Mouse (Mus musculus) MEL (cell line): Measurements from ENCODE around the gene Hsf4. TPM values are rescaled to one million over a fixed set of nuclear protein-coding genes. Genes with fewer than 3 reads are reported as not detected.

ENCODE experiments used
- DNase-seq: peaks from one replicate; pipeline ENCODE4 v3.0.0; 2011; ENCODE audit warnings: low read depth, low spot score
- H3K27ac ChIP-seq: 2 replicates; pipeline ENCODE4 v1.5.1; 2012; ENCODE audit warnings: low read depth, mild to moderate bottlenecking, control low read depth, low read length, moderate library complexity; ENCODE audit not compliant: control insufficient read depth
- H3K27me3 ChIP-seq, 2 experiments: fragments of 150-350 bp in 1 of 2; sonication (generic) in 1 of 2; 2 replicates each; pipeline ENCODE4 v1.6.1; 2012; ENCODE audit warnings: low read length in 2 of 2, mild to moderate bottlenecking in 2 of 2, improper control_type of control experiment in 1 of 2, moderate library complexity in 1 of 2; ENCODE audit not compliant: insufficient read depth in 2 of 2, control insufficient read depth in 1 of 2
- H3K36me3 ChIP-seq, 2 experiments: 2 replicates each; pipeline ENCODE4 v1.6.1; 2012 to 2014; ENCODE audit warnings: low read length in 2 of 2, improper control_type of control experiment in 1 of 2, inconsistent platforms in 1 of 2, mild to moderate bottlenecking in 1 of 2; ENCODE audit not compliant: insufficient read depth in 2 of 2, control insufficient read depth in 1 of 2
- H3K4me1 ChIP-seq, 2 experiments: fragments of 150-350 bp in 1 of 2; sonication (generic) in 1 of 2; 2 replicates each; pipeline ENCODE4 v1.6.1; 2012; ENCODE audit warnings: low read length in 2 of 2, improper control_type of control experiment in 1 of 2, mild to moderate bottlenecking in 1 of 2; ENCODE audit not compliant: insufficient read depth in 2 of 2, control insufficient read depth in 1 of 2
- H3K4me3 ChIP-seq, 2 experiments: fragments of 150-350 bp in 1 of 2; sonication (generic) in 1 of 2; 2 replicates each; pipeline ENCODE4 v1.5.1; 2012; ENCODE audit warnings: low read depth in 2 of 2, low read length in 2 of 2, mild to moderate bottlenecking in 2 of 2, moderate library complexity in 2 of 2, control low read depth in 1 of 2, improper control_type of control experiment in 1 of 2; ENCODE audit not compliant: control insufficient read depth in 1 of 2, insufficient read depth in 1 of 2
- H3K79me2 ChIP-seq: 2 replicates; pipeline ENCODE4 v1.6.1; 2012; ENCODE audit warnings: mild to moderate bottlenecking, low read length, moderate library complexity; ENCODE audit not compliant: control insufficient read depth, poor library complexity, insufficient read depth
- H3K9ac ChIP-seq: 2 replicates; pipeline ENCODE4 v1.6.1; 2012; ENCODE audit warnings: low read depth, mild to moderate bottlenecking, control low read depth, low read length, moderate library complexity; ENCODE audit not compliant: control insufficient read depth, poor library complexity, severe bottlenecking
- H3K9me3 ChIP-seq: fragments of 150-350 bp; sonication (generic); replicated peaks from 2 replicates; pipeline ENCODE4 v1.6.1; 2012; ENCODE audit warnings: mild to moderate bottlenecking, low read length, improper control_type of control experiment, moderate library complexity; ENCODE audit not compliant: insufficient read depth
- CTCF ChIP-seq, 3 experiments: IDR thresholded peaks in 2 of 3; conservative IDR thresholded peaks in 1 of 3; 2 replicates each; pipeline ENCODE4 v1.5.1; 2011 to 2012; ENCODE audit warnings: low read length in 3 of 3, low read depth in 2 of 3, mild to moderate bottlenecking in 2 of 3, improper control_type of control experiment in 1 of 3, inconsistent platforms in 1 of 3, mixed read lengths in 1 of 3, moderate library complexity in 1 of 3; ENCODE audit not compliant: control insufficient read depth in 1 of 3, insufficient read depth in 1 of 3, poor library complexity in 1 of 3, severe bottlenecking in 1 of 3
- EP300 ChIP-seq, 2 experiments: IDR thresholded peaks; 2 replicates each; pipeline ENCODE4 v1.6.1; 2011; ENCODE audit warnings: improper control_type of control experiment in 2 of 2, low read length in 2 of 2, low read depth in 1 of 2, mild to moderate bottlenecking in 1 of 2
- ETS1 ChIP-seq: IDR thresholded peaks from 2 replicates; pipeline ENCODE4 v1.6.1; 2012; ENCODE audit warnings: low read depth, mild to moderate bottlenecking, inconsistent platforms, low read length, improper control_type of control experiment, moderate library complexity
- MAZ ChIP-seq: IDR thresholded peaks from 2 replicates; pipeline ENCODE4 v1.6.1; 2012; ENCODE audit warnings: low read depth, mild to moderate bottlenecking, inconsistent platforms, low read length, improper control_type of control experiment
- RAD21 ChIP-seq: IDR thresholded peaks from 2 replicates; pipeline ENCODE4 v1.6.1; 2011; ENCODE audit warnings: mild to moderate bottlenecking, low read depth, low read length, improper control_type of control experiment
- SIN3A ChIP-seq: IDR thresholded peaks from 2 replicates; pipeline ENCODE4 v1.6.1; 2012; ENCODE audit warnings: low read length, improper control_type of control experiment, inconsistent platforms
- SMC3 ChIP-seq: IDR thresholded peaks from 2 replicates; pipeline ENCODE4 v1.6.1; 2011; ENCODE audit warnings: low read depth, low read length, improper control_type of control experiment
- TCF12 ChIP-seq: IDR thresholded peaks from 2 replicates; pipeline ENCODE4 v1.6.1; 2014; ENCODE audit warnings: low read depth, mild to moderate bottlenecking, inconsistent platforms, low read length, improper control_type of control experiment, moderate library complexity
- USF1 ChIP-seq: IDR thresholded peaks from 2 replicates; pipeline ENCODE4 v1.6.1; 2014; ENCODE audit warnings: low read depth, mild to moderate bottlenecking, inconsistent platforms, low read length, improper control_type of control experiment, moderate library complexity
- ZC3H11A ChIP-seq: IDR thresholded peaks from 2 replicates; pipeline ENCODE4 v1.6.1; 2012; ENCODE audit warnings: low read depth, mild to moderate bottlenecking, inconsistent platforms, low read length, improper control_type of control experiment
- polyA plus RNA-seq, 2 experiments: library from polyadenylated mRNA; stranded (reverse) in 1 of 2; unstranded in 1 of 2; fragments of >175 nt in 1 of 2; fragments of >200 nt in 1 of 2; gene quantifications; 2 replicates each; pipeline versions ENCODE4 v1.2.1 to v1.2.4; 2012; ENCODE audit warnings: low replicate concordance in 2 of 2, low read depth in 1 of 2; ENCODE audit not compliant: insufficient read length in 2 of 2, insufficient read depth in 1 of 2, missing spikeins in 1 of 2
- total RNA-seq: library from RNA; depleted of rRNA; stranded (reverse); fragments of 300-350 nt; gene quantifications from 2 replicates; pipeline ENCODE4 v1.2.3, GENCODE M21; 2012

The Hsf4 gene
- total and polyA plus RNA-seq, 3 experiments: 1.7 to 7.1 TPM; not detected in 1

DNA sequence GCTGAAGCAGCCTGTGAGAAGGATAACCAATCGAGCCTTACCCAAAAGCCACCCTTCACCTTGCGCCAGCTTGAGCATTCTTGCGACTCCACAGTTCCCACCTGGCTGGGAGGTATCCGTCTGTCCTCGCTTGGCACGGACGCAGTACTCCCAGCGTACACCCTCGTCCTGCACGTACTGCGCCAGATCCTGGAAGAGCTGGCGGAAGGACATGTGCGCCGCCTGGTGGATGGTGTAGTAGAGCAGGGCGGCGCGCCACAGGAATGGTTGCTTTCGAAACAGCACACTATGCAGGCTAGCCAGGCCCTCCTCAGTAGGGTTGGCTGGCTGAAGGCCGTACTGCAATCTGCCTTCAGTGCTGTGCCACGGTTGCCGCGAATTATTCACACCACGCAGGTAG lies 13.5 kb downstream of the Hsf4 start:
- Histone ChIP-seq H3K9ac (no peak overlapping the region), H3K9me3 (no peaks in the 10 kb centered on the region), H3K27me3 (no peaks in the 10 kb centered on the region), H3K79me2 (peaks cover 3% of the 10 kb centered on the region), H3K4me1 (peaks cover 12 to 40% of the 10 kb centered on the region in 2 experiments), H3K36me3 (peaks cover 0 to 26% of the 10 kb centered on the region in 2 experiments; a peak in 2 of 4 replicates), H3K4me3 (no peak overlapping the region), H3K27ac (peak overlapping the region; percentile 68)
- DNase-seq: peak; percentile 41
- no peak for TF ChIP-seq TCF12
- peak; percentile 63 for TF ChIP-seq SMC3
- peak; percentile 24 to 69 (median 63); a peak in 5 of 6 replicates for TF ChIP-seq CTCF (IDR thresholded peaks at IDR 0.05 in 2 of 3, conservative IDR thresholded peaks at IDR 0.05 in 1 of 3; ENCODE audit: control insufficient read depth in 1 of 3, insufficient read depth in 1 of 3, low read depth in 2 of 3, low read length in 3 of 3, poor library complexity in 1 of 3, severe bottlenecking in 1 of 3)
- peak; percentile 48 for TF ChIP-seq RAD21
- TF ChIP-seq ETS1: no peak

GRCm38 (mm10) chr8:105285514-105285913 lies 15.9 kb downstream of the Hsf4 start:
- no peak for DNase-seq
- no peak overlapping the region for H3K27ac ChIP-seq
- H3K4me1 ChIP-seq: peaks cover 8 to 32% of the 10 kb centered on the region in 2 experiments
- H3K79me2 ChIP-seq: peaks cover 3% of the 10 kb centered on the region
- TF ChIP-seq TCF12: no peak
- no peaks in the 10 kb centered on the region for H3K27me3 ChIP-seq
- H3K9me3 ChIP-seq: no peaks in the 10 kb centered on the region
- no peak overlapping the region for H3K9ac ChIP-seq
- H3K4me3 ChIP-seq: no peak overlapping the region
- H3K36me3 ChIP-seq: peaks cover 0 to 20% of the 10 kb centered on the region in 2 experiments; a peak in 2 of 4 replicates

- H3K36me3 ChIP-seq: peaks cover 0 to 18% of the 10 kb centered on the region in 2 experiments; a peak in 2 of 4 replicates
- no peaks in the 10 kb centered on the region for H3K9me3 ChIP-seq
- H3K4me3 ChIP-seq: no peak overlapping the region
- H3K9ac ChIP-seq: no peak overlapping the region
- no peaks in the 10 kb centered on the region for H3K27me3 ChIP-seq
- H3K27ac ChIP-seq: no peak overlapping the region
- H3K79me2 ChIP-seq: peaks cover 3% of the 10 kb centered on the region
- TF ChIP-seq CTCF (IDR thresholded peaks at IDR 0.05 in 2 of 3, conservative IDR thresholded peaks at IDR 0.05 in 1 of 3; ENCODE audit: control insufficient read depth in 1 of 3, insufficient read depth in 1 of 3, low read depth in 2 of 3, low read length in 3 of 3, poor library complexity in 1 of 3, severe bottlenecking in 1 of 3) (peak in 2 of 3 experiments; percentile 10 to 63; a peak in 2 of 6 replicates), EP300 (IDR thresholded peaks at IDR 0.05; ENCODE audit: low read depth in 1 of 2, low read length in 2 of 2) (no peak), SMC3 (peak; percentile 42; the same call in 1 of the 2 replicates), ZC3H11A (peak; percentile 54), RAD21 (peak; percentile 67)
- DNase-seq: peak; percentile 59
- H3K4me1 ChIP-seq: peaks cover 8 to 34% of the 10 kb centered on the region in 2 experiments
Observed at GRCm38 (mm10) chr8:105286907-105287306, 17.3 kb downstream of the Hsf4 start.

DNA sequence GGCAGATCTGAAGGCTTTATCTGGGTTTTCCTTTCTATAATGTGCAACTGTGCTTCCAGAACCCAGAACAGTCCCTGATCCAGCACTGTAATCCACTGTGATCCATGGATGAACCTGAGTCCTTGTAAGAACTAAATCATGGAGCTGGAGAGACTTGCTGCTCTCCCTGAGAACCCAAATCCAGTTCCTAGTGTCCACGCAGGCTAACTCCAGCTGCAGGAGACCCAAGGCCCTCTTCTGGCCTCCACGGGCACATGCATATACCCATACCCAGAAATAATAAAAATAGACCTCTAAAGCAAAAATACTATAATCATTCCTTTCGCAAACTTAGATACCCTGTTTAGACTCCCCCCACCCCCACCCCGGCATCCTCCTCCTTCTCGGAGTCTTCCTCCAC lies 18.6 kb downstream of the Hsf4 start:
- peak; percentile 58 for DNase-seq
- Histone ChIP-seq H3K4me1 (peaks cover 4 to 20% of the 10 kb centered on the region in 2 experiments; a peak in 3 of 4 replicates), H3K9me3 (no peaks in the 10 kb centered on the region), H3K79me2 (peaks cover 3% of the 10 kb centered on the region), H3K36me3 (peaks cover 0 to 6% of the 10 kb centered on the region in 2 experiments; a peak in 2 of 4 replicates), H3K27me3 (no peaks in the 10 kb centered on the region), H3K4me3 (peak overlapping the region; percentile 70 to 86), H3K9ac (peak overlapping the region; percentile 59), H3K27ac (no peak overlapping the region; the same call in 1 of the 2 replicates)
- peak; percentile 9 to 20 (median 19); a peak in 2 of 6 replicates for TF ChIP-seq CTCF (IDR thresholded peaks at IDR 0.05 in 2 of 3, conservative IDR thresholded peaks at IDR 0.05 in 1 of 3; ENCODE audit: control insufficient read depth in 1 of 3, insufficient read depth in 1 of 3, low read depth in 2 of 3, low read length in 3 of 3, poor library complexity in 1 of 3, severe bottlenecking in 1 of 3)
- 0 out of 2 replicates have a peak, but pooled peaks have one; percentile 14 for TF ChIP-seq MAZ
- TF ChIP-seq RAD21: no peak; the same call in 1 of the 2 replicates
- no peak; the same call in 1 of the 2 replicates for TF ChIP-seq SIN3A
- no peak for TF ChIP-seq USF1
- peak; percentile 36 for TF ChIP-seq SMC3
